Mouse (Mus musculus): ENCODE data around the gene Fcmr. TPM values are rescaled to one million over a fixed set of nuclear protein-coding genes. Genes with fewer than 3 reads are reported as not detected.

Fcmr gene
- polyA plus RNA-seq (2014; fragmentation: Nextera tagmentation; extraction: Ambion mirVana): 1.6 and 2.2 TPM in 2 replicates

- no peak for ATAC-seq (replicated peaks; ENCODE audit: insufficient number of reproducible peaks, low FRiP score, low TSS enrichment)
- Histone ChIP-seq H3K27me3 (ENCODE audit: control insufficient read depth, insufficient read depth, low read length) (no peaks in the 10 kb centered on the region), H3K9ac (ENCODE audit: low read depth, low read length) (no peak within 1 kb of the TSS), H3K9me3 (replicated peaks; ENCODE audit: control insufficient read depth, low read length) (no peaks in the 10 kb centered on the region), H3K4me1 (ENCODE audit: control insufficient read depth, insufficient read depth, low read length) (no peaks in the 10 kb centered on the region), H3K27ac (ENCODE audit: low read depth, low read length) (no peak within 1 kb of the TSS), H3K36me3 (ENCODE audit: control insufficient read depth, insufficient read depth, low read length) (no peaks in the 10 kb centered on the region), H3K4me2 (no peak within 1 kb of the TSS), H3K4me3 (ENCODE audit: low read depth, low read length) (no peak within 1 kb of the TSS)
- WGBS (ENCODE audit: insufficient replicate concordance): 79% methylated on average over 7 of the region's 7 CpGs
Measured at GRCm38 (mm10) chr1:130865541-130866221, at the start of gene Fcmr. TSS of gene Fcmr (plus strand) at chr1:130865669.

GRCm38 (mm10) chr1:130819737-130820136 is 45.7 kb upstream of the Fcmr start:
- no peaks in the 10 kb centered on the region; the same call in 1 of the 2 replicates for H3K27me3 ChIP-seq (ENCODE audit: control insufficient read depth, insufficient read depth, low read length)
- H3K27ac ChIP-seq (ENCODE audit: low read depth, low read length): no peak overlapping the region
- no peak overlapping the region for H3K4me2 ChIP-seq
- H3K4me1 ChIP-seq (ENCODE audit: control insufficient read depth, insufficient read depth, low read length): no peaks in the 10 kb centered on the region
- H3K9ac ChIP-seq (ENCODE audit: low read depth, low read length): no peak overlapping the region
- no peak for ATAC-seq (replicated peaks; ENCODE audit: insufficient number of reproducible peaks, low FRiP score, low TSS enrichment)
- 69% methylated on average over 1 of the region's 1 CpGs for WGBS (ENCODE audit: insufficient replicate concordance)
- H3K36me3 ChIP-seq (ENCODE audit: control insufficient read depth, insufficient read depth, low read length): no peaks in the 10 kb centered on the region
- no peak overlapping the region for H3K4me3 ChIP-seq (ENCODE audit: low read depth, low read length)
- H3K9me3 ChIP-seq (replicated peaks; ENCODE audit: control insufficient read depth, low read length): no peaks in the 10 kb centered on the region

- Histone ChIP-seq H3K9ac (ENCODE audit: low read depth, low read length) (no peak overlapping the region), H3K27ac (ENCODE audit: low read depth, low read length) (no peak overlapping the region), H3K27me3 (ENCODE audit: control insufficient read depth, insufficient read depth, low read length) (no peaks in the 10 kb centered on the region; the same call in 1 of the 2 replicates), H3K36me3 (ENCODE audit: control insufficient read depth, insufficient read depth, low read length) (no peaks in the 10 kb centered on the region), H3K9me3 (replicated peaks; ENCODE audit: control insufficient read depth, low read length) (no peaks in the 10 kb centered on the region), H3K4me3 (ENCODE audit: low read depth, low read length) (no peak overlapping the region), H3K4me1 (ENCODE audit: control insufficient read depth, insufficient read depth, low read length) (no peaks in the 10 kb centered on the region), H3K4me2 (no peak overlapping the region)
- WGBS (ENCODE audit: insufficient replicate concordance): 88% methylated on average over 7 of the region's 7 CpGs
- ATAC-seq (replicated peaks; ENCODE audit: insufficient number of reproducible peaks, low FRiP score, low TSS enrichment): no peak
Measured at GRCm38 (mm10) chr1:130820316-130821148, 44.9 kb upstream of the Fcmr start.

GRCm38 (mm10) chr1:130821149-130821471 is 44.4 kb upstream of the Fcmr start:
- Histone ChIP-seq H3K4me1 (ENCODE audit: control insufficient read depth, insufficient read depth, low read length) (no peaks in the 10 kb centered on the region), H3K9ac (ENCODE audit: low read depth, low read length) (no peak overlapping the region), H3K4me3 (ENCODE audit: low read depth, low read length) (no peak overlapping the region), H3K4me2 (no peak overlapping the region), H3K9me3 (replicated peaks; ENCODE audit: control insufficient read depth, low read length) (no peaks in the 10 kb centered on the region), H3K27me3 (ENCODE audit: control insufficient read depth, insufficient read depth, low read length) (no peaks in the 10 kb centered on the region; the same call in 1 of the 2 replicates), H3K27ac (ENCODE audit: low read depth, low read length) (no peak overlapping the region), H3K36me3 (ENCODE audit: control insufficient read depth, insufficient read depth, low read length) (no peaks in the 10 kb centered on the region)
- ATAC-seq (replicated peaks; ENCODE audit: insufficient number of reproducible peaks, low FRiP score, low TSS enrichment): no peak
- 83% methylated on average over 2 of the region's 2 CpGs for WGBS (ENCODE audit: insufficient replicate concordance)

GRCm38 (mm10) chr1:130821911-130822625 is 43.4 kb upstream of the Fcmr start:
- H3K27ac ChIP-seq (ENCODE audit: low read depth, low read length): no peak overlapping the region

GRCm38 (mm10) chr1:130826448-130826847 is 39.0 kb upstream of the Fcmr start, which contains the start of gene Pigr:
TSS of gene Pigr (plus strand) at chr1:130826684.
- peaks cover 11% of the 10 kb centered on the region for H3K4me1 ChIP-seq (ENCODE audit: control insufficient read depth, insufficient read depth, low read length)
- no peaks in the 10 kb centered on the region for H3K27me3 ChIP-seq (ENCODE audit: control insufficient read depth, insufficient read depth, low read length)
- WGBS (ENCODE audit: insufficient replicate concordance): 81% methylated on average over 5 of the region's 5 CpGs
- no peak within 1 kb of the TSS for H3K4me3 ChIP-seq (ENCODE audit: low read depth, low read length)
- no peak within 1 kb of the TSS for H3K9ac ChIP-seq (ENCODE audit: low read depth, low read length)
- ATAC-seq (replicated peaks; ENCODE audit: insufficient number of reproducible peaks, low FRiP score, low TSS enrichment): no peak
- no peak within 1 kb of the TSS for H3K27ac ChIP-seq (ENCODE audit: low read depth, low read length)
- H3K9me3 ChIP-seq (replicated peaks; ENCODE audit: control insufficient read depth, low read length): no peaks in the 10 kb centered on the region
- no peaks in the 10 kb centered on the region for H3K36me3 ChIP-seq (ENCODE audit: control insufficient read depth, insufficient read depth, low read length)
- H3K4me2 ChIP-seq: no peak within 1 kb of the TSS

More at GRCm38 (mm10) chr1:130821911-130822625, 43.4 kb upstream of the Fcmr start:
- Histone ChIP-seq H3K4me2 (no peak overlapping the region), H3K36me3 (ENCODE audit: control insufficient read depth, insufficient read depth, low read length) (no peaks in the 10 kb centered on the region), H3K9ac (ENCODE audit: low read depth, low read length) (no peak overlapping the region), H3K27me3 (ENCODE audit: control insufficient read depth, insufficient read depth, low read length) (no peaks in the 10 kb centered on the region; the same call in 1 of the 2 replicates), H3K4me1 (ENCODE audit: control insufficient read depth, insufficient read depth, low read length) (no peaks in the 10 kb centered on the region), H3K4me3 (ENCODE audit: low read depth, low read length) (no peak overlapping the region), H3K9me3 (replicated peaks; ENCODE audit: control insufficient read depth, low read length) (no peaks in the 10 kb centered on the region)
- no peak for ATAC-seq (replicated peaks; ENCODE audit: insufficient number of reproducible peaks, low FRiP score, low TSS enrichment)
- WGBS (ENCODE audit: insufficient replicate concordance): 74% methylated on average over 9 of the region's 9 CpGs

GRCm38 (mm10) chr1:130828656-130829055 is 36.8 kb upstream of the Fcmr start:
- no peaks in the 10 kb centered on the region for H3K36me3 ChIP-seq (ENCODE audit: control insufficient read depth, insufficient read depth, low read length)
- ATAC-seq (replicated peaks; ENCODE audit: insufficient number of reproducible peaks, low FRiP score, low TSS enrichment): no peak
- H3K4me1 ChIP-seq (ENCODE audit: control insufficient read depth, insufficient read depth, low read length): peaks cover 11% of the 10 kb centered on the region
- H3K27ac ChIP-seq (ENCODE audit: low read depth, low read length): no peak overlapping the region
- no peaks in the 10 kb centered on the region for H3K27me3 ChIP-seq (ENCODE audit: control insufficient read depth, insufficient read depth, low read length)
- H3K9me3 ChIP-seq (replicated peaks; ENCODE audit: control insufficient read depth, low read length): no peaks in the 10 kb centered on the region
- H3K4me3 ChIP-seq (ENCODE audit: low read depth, low read length): no peak overlapping the region
- 71% methylated on average over 4 of the region's 4 CpGs for WGBS (ENCODE audit: insufficient replicate concordance)
- no peak overlapping the region for H3K4me2 ChIP-seq
- no peak overlapping the region for H3K9ac ChIP-seq (ENCODE audit: low read depth, low read length)
